Mouse (Mus musculus): ENCODE measurements around the gene Galntl6.
"Not testable (repeated sequence)": the region's sequence is repeated elsewhere in the genome, so short reads cannot be mapped to it uniquely, and the experiment has no call there.

The Galntl6 gene

DNA sequence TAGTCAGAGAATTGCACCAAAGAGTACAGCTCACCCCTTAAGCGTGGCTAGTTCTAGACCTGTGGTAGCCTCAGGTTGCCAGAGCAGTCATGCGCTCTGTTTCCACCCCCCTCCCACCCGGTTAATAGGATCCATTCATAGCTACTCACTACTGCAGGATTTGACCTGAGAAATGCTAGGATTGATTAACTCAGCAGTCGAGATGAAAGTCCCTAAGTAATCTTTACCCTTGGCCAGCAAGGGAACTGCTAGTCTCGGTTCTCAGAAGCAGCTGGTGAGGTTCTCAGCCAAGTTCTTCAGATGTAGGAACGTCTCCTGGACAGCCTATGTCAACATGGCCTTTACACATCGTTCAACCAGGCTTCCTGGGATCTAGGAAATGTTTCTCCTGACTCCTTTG lies 1135.7 kb downstream of the Galntl6 start:
- no peak for DNase-seq (ENCODE audit: extremely low spot score, low read depth, low spot score)

- DNase-seq (ENCODE audit: extremely low spot score, low read depth, low spot score) = no peak
Observed at GRCm38 (mm10) chr8:57772732-57773265, 1139.6 kb downstream of the Galntl6 start.

GRCm38 (mm10) chr8:57767541-57767940 lies 1144.9 kb downstream of the Galntl6 start:
- DNase-seq (ENCODE audit: extremely low spot score, low read depth, low spot score) = no peak

DNA sequence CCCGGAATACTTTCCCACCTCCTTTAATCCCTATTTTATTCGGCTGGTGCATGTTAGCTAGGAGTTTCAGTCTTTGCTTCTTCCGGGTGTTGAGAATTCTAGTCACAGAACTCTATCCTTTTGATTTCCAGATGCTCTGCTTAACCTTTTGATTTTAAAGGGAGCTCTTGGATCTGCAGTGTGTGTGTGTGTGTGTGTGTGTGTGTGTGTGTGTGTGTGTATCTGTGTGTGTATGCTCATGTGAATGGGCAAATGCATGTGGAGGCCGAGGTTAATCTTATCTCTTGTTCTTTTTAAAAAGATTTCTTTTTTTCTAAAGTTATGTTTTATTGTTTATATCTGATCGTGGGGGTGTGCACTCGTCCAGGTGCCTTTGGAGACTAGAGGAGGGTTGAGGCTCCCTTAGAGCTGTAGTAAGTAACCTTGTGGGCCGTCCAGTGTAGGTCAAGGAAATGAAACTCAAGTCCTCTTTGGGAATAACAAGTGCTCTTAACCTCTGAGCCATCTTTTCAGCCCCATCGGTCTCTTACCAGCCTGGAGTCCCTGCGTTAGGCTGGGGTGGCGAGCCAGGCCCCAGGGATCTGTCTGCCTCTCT lies 1145.9 kb downstream of the Galntl6 start:
- no peak for DNase-seq (ENCODE audit: extremely low spot score, low read depth, low spot score)

GRCm38 (mm10) chr8:57765726-57766351 lies 1146.6 kb downstream of the Galntl6 start:
- no peak for DNase-seq (ENCODE audit: extremely low spot score, low read depth, low spot score)

- DNase-seq (ENCODE audit: extremely low spot score, low read depth, low spot score) = no peak
Observed at GRCm38 (mm10) chr8:57765192-57765591, 1147.2 kb downstream of the Galntl6 start.

DNA sequence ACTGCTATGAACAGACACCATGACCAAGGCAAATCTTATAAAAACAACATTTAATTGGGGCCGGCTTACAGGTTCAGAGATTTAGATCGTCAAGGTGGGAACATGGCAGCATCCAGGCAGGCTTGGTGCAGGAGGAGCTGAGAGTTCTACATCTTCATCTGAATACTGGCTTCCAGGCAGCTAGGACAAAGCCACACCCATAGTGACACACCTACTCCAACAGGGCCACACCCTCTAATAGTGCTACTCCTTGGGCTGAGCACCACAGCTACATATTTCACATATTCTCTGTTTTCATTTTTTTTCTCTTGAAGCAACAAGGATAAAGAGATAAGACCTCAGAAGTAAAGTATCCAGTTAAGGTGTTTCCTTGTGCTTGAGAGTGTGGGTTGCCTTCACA lies 1149.8 kb downstream of the Galntl6 start:
- not testable (repeated sequence) for DNase-seq (ENCODE audit: extremely low spot score, low read depth, low spot score)

- DNase-seq (ENCODE audit: extremely low spot score, low read depth, low spot score) = no peak
Observed at GRCm38 (mm10) chr8:57760921-57761320, 1151.5 kb downstream of the Galntl6 start.

- no peak for DNase-seq (ENCODE audit: extremely low spot score, low read depth, low spot score)
Observed at GRCm38 (mm10) chr8:57758857-57759256, 1153.6 kb downstream of the Galntl6 start.

GRCm38 (mm10) chr8:57757476-57757875 lies 1155.0 kb downstream of the Galntl6 start:
- peak; percentile 12 for DNase-seq (ENCODE audit: extremely low spot score, low read depth, low spot score)

GRCm38 (mm10) chr8:57754066-57754465 lies 1158.4 kb downstream of the Galntl6 start:
- DNase-seq (ENCODE audit: extremely low spot score, low read depth, low spot score) = no peak

DNA sequence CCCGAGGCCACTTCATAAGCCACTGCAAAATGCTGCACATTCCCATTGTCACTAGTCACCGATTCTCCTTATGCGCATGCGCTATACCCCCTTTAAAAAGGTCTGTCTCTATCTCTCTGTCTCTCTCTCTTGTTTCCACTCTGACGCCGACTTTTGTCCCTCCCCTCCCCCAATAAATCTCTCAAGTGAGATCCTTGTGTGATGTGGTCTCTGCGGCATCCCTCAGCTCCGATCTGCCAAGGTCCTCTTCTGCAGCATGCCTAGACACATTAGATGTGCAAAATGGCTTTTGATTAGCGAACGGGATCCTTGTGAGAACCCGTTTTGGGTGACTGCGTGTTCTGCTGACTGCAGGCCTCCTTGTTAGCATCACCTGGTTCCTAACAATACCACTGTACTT lies 1168.8 kb downstream of the Galntl6 start:
- no peak for DNase-seq (ENCODE audit: extremely low spot score, low read depth, low spot score)

- DNase-seq (ENCODE audit: extremely low spot score, low read depth, low spot score) = no peak
Observed at GRCm38 (mm10) chr8:57741983-57742382, 1170.5 kb downstream of the Galntl6 start.

- no peak for DNase-seq (ENCODE audit: extremely low spot score, low read depth, low spot score)
Observed at GRCm38 (mm10) chr8:57741309-57741708, 1171.1 kb downstream of the Galntl6 start.

DNA sequence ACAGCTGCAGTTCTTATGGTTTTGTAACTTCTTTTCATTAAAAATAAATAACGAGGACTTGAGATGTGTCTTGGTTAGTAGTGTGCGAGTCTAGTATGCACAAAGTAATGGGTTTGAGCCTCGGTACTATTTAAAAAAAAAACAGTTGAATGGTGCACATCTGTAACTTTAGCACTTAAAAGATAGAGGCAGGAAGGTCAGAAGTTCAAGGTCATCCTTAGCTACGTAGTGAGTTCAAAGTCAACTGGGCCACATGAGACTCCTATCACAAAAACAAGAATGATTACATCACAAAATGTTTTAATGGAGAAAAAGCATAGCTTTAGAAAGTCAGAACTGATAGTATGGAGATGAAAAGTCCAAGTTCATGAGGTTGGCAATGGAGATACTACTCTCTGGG lies 1175.2 kb downstream of the Galntl6 start:
- no peak for DNase-seq (ENCODE audit: extremely low spot score, low read depth, low spot score)

GRCm38 (mm10) chr8:57732795-57733194 lies 1179.6 kb downstream of the Galntl6 start:
- DNase-seq (ENCODE audit: extremely low spot score, low read depth, low spot score) = no peak

DNA sequence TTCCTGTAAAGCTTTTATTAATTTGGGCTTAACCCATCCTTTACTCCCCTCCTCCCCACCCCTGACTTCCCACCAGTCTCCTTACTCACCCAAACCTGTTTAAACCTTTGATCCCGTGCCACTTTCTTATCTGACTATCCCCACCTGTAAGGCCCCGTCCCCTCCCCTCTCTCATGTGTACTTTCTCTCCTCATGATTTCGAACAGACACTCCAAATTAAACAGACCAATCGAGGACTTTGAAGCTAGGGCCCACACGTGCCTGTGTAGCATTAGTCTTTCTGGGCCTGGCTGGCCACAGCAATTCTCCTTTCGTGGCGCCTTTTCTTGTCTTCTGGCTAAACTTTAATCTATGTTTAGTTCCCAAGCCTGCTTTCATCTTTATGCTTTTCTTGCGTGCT lies 1180.8 kb downstream of the Galntl6 start:
- DNase-seq (ENCODE audit: extremely low spot score, low read depth, low spot score) = no peak

DNA sequence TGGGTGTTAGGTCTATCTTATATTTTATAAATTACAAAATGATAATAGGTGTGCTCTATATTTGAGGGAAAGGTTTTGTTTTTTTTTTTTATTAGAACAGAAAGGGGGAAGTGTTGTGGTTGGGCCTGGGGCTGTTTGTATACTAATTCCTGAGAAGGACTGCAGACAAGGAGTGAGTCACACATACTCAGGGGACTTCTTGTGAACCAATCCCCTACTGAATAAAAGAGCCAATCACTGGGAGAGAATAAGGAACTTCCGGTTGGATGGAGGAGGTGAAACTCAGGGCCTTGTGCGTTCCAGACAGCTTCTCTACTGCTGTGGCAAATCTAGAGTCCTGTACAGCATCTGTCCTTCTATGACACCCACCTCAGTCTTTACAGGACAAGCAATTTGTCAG lies 1184.2 kb downstream of the Galntl6 start:
- DNase-seq (ENCODE audit: extremely low spot score, low read depth, low spot score) = no peak

DNA sequence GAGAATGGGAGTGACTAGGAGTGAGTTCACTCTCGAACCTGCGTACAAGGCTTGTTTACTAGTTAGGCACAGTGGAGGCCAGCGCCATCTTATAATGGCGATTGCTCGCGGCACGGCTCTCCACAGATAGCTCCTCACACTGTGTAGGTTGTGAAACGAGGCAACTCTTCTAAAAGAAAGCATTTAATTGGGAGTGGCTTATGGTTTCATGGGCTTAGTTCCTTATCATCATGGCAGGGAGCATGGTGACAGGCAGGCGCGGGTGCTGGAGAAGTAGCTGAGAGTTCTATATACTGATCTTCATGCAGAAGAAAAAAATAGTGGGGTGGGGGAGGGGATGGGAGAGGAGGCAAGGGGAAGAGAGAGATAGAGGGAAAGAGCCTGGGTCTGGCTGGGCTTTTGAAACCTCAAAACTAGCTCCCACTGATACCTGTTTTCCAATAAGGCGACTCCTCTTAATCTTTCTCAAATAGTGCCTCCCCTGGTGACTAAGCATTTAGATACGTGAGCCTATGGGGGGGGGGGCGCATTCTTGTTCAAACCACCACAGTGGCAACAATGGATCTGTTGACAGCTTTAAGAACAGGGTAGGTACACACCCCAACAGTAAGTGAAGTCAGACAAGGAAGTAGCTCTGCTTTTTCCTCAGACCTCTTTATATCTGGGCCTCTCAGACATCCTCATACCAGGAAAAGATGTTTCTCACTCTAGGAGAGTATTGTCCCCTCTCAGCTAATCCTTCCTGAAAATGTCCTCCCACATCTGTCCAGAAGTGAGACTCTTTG lies 1187.4 kb downstream of the Galntl6 start:
- no peak for DNase-seq (ENCODE audit: extremely low spot score, low read depth, low spot score)
